Mouse (Mus musculus): ENCODE results near the gene Klhdc8a. TPM values are rescaled to one million over a fixed set of nuclear protein-coding genes. Genes with fewer than 3 reads are reported as not detected.

Gene Klhdc8a
- total RNA-seq, 2 experiments from 2014 or later: 14.3 to 19.1 TPM

- DNase-seq: no peak
- intact Hi-C loops (cut with DNase I): no loop called here
Observed at GRCm38 (mm10) chr1:132289965-132290364, 8.5 kb upstream of the Klhdc8a start.

GRCm38 (mm10) chr1:132290921-132291675, 7.3 kb upstream of the Klhdc8a start:
- no peak for DNase-seq
- intact Hi-C loops (cut with DNase I): no loop called here

- intact Hi-C loops (cut with DNase I): no loop called here
- no peak for DNase-seq
Observed at GRCm38 (mm10) chr1:132291706-132292105, 6.7 kb upstream of the Klhdc8a start.

DNA sequence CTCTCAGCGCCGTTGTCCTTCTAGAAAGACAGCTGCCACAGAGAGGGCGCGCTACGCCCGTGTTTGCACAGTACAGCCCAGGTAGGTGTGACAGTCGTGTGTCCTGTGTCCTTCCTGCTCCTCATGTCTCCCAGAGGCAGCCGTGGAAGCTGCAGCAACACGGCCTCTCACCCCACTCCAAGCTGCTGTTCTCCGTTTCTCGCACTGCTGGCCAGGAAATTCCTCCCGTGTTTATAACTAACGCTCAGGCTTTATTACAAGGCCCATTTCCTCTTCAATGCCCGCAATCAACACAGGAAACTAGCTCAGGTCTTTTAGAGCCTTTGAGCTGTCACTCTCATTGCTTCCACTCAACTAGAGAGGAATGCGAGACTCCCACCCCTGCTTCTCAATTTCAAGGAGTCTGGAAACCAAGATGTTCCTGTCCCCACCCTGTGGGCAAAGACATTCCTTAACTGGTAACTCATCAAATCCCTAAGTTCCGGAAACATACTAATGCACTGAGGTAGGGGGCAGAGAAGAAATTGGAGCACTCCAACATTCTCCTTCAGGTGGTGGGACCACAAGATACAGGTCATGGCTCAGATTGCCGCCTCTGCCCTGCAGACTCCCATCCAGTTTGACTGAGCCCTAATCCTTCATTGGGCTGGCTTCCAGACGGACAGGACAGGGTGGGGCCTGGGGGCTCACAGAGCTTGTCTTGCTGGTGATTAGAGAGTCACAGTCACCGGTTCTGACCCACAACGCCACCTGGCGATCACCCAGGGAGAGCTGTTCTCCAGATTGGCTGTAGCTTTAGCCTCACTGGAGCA, 5.9 kb upstream of the Klhdc8a start:
- intact Hi-C loops (cut with DNase I): no loop called here
- no peak for DNase-seq

GRCm38 (mm10) chr1:132295506-132295905, 2.9 kb upstream of the Klhdc8a start:
- DNase-seq: no peak
- intact Hi-C loops (cut with DNase I): no loop called here

- peak in 1 of 2 experiments; percentile 38 for DNase-seq
- intact Hi-C loops (cut with DNase I): no loop called here
Observed at GRCm38 (mm10) chr1:132296051-132296450, 2.4 kb upstream of the Klhdc8a start.

- peak; percentile 47 to 51 for DNase-seq
- intact Hi-C loops (cut with DNase I): no loop called here
Observed at GRCm38 (mm10) chr1:132298801-132299464, 507 bp downstream of the Klhdc8a start.

DNA sequence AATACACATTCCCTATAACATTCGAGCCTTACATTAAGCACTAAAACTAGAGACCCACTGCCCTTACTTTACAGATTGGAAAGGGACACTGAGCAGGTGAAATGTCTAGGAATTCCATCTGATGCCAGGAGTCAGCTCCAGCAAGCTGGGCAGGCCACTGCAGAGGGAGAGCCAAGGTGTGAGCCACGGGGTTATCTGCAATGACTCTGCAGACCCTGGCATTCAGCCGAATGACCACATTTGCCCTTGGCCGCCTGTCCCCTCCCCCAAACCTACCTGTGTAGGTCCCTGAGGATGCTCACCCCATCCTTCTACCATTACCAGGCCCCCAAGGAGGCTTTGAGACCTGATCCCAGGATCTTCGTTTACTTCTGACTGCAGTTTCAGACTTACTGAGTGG, 1.3 kb downstream of the Klhdc8a start:
- intact Hi-C loops (cut with DNase I): no loop called here
- DNase-seq: no peak

GRCm38 (mm10) chr1:132301242-132301641, 2.8 kb downstream of the Klhdc8a start:
- intact Hi-C loops (cut with DNase I): no loop called here
- no peak for DNase-seq

DNA sequence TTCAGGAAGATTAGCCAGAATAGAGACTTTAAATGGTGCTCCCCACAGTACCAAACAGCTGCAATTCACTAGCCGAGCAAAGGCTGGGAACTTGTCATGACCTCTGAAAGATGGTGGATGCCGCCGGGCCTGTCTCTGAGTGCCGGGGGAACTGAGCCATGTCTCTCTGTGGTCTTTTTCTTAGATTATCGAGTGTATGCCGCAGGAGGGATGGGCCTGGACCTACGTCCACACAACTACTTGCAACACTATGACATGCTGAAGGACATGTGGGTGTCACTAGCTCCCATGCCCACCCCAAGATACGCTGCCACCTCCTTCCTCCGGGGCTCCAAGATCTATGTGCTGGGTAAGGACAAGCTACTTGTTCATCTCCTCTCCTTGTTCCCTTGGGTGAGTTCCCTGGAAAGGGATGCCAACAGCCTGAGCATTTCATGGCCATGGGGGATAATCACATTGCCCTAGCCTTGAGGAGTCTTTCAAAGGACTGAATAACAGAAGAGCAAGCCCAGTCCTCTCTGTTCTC, 4.0 kb downstream of the Klhdc8a start:
- no peak for DNase-seq
- intact Hi-C loops (cut with DNase I): no loop called here

DNA sequence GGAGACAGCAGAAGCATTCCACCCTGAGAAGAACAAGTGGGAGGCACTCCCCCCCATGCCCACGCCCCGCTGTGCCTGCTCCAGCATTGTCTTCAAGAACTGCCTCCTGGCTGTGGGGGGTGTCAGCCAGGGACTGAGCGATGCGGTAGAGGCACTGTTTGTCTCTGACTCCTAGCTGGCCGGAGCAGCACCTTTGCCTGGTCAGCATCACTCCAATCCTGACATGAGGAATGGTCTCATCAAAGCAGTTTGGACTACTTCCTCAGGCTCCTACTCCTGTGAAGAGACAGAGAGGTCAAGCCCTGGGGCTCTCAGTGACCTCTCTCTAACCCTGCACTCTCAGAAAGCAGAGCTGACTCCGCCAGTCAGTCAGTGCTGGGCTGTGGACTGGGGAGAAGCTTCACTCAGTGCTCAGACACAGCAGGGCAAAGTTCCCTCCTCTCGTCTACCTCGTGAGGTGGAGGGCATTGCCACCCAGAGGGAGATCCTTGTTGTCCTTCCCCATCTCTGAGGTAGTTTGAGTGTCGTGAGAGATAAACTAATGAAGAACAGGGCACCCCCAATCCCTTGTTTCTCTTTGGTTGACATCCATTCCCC, 6.3 kb downstream of the Klhdc8a start:
- DNase-seq: no peak
- intact Hi-C loops (cut with DNase I): loop anchor here (5.0 kb wide), 1 partner anchor 187 kb away; no protein-coding TSS in a partner anchor

GRCm38 (mm10) chr1:132306160-132306559, 7.7 kb downstream of the Klhdc8a start:
- DNase-seq: peak in 1 of 2 experiments; percentile 65
- intact Hi-C loops (cut with DNase I): loop anchor here (2.0 to 5.0 kb wide), 2 partner anchors 147 to 189 kb away; no protein-coding TSS in a partner anchor

- intact Hi-C loops (cut with DNase I): loop anchor here (2.0 to 5.0 kb wide), 2 partner anchors 148 to 190 kb away; no protein-coding TSS in a partner anchor
Observed at GRCm38 (mm10) chr1:132306808-132307207, 8.4 kb downstream of the Klhdc8a start.

GRCm38 (mm10) chr1:132307962-132308361, 9.5 kb downstream of the Klhdc8a start:
- intact Hi-C loops (cut with DNase I): loop anchor here (2.0 to 5.0 kb wide), 2 partner anchors 149 to 191 kb away; no protein-coding TSS in a partner anchor
- no peak for DNase-seq

More at GRCm38 (mm10) chr1:132306808-132307207, 8.4 kb downstream of the Klhdc8a start:
- DNase-seq: no peak

DNA sequence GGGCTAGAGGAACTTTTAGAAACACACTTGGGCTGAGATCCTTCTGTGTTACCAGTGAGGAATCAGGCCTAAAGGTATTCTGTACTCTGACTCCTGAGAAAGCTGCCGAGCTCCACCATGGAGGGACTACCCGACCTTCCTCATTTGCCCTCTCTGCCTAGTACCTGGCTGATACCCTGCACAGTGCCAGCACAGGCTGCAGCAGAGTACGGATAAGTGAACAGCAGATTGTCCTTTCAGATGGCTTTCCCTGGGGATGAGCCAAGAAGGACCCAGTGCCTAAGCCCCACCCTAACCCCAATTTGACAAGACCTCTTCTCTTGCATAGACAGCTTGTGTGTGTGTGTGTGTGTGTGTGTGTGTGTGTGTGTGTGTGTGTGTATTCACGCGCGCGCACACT, 10.2 kb downstream of the Klhdc8a start:
- DNase-seq: no peak
- intact Hi-C loops (cut with DNase I): loop anchor here (5.0 kb wide), 1 partner anchor 191 kb away; no protein-coding TSS in a partner anchor

DNA sequence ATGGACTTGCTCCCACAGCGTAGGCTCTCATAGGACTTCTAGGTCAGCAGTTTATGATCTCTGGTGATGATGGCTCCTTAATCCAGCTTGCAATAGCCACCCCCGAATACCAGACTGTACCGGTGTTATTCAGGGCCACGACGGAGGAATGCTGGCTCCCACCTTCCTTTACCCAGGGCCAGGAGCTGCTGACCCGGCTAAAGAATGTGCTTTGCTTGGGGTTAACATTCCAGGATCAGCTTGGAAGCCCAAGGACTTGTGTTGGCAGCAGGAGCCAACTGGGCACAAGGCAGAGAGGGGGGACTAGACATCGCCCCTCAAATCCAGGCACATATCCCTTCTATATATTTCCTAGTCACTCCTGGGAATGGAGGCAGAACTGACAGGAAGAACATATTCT, 12.3 kb downstream of the Klhdc8a start:
- intact Hi-C loops (cut with DNase I): loop anchor here (5.0 to 10.0 kb wide), 3 partner anchors 107 to 306 kb away; partner anchors contain the start of genes Dstyk, Elk4 and Rbbp5
- no peak for DNase-seq

DNA sequence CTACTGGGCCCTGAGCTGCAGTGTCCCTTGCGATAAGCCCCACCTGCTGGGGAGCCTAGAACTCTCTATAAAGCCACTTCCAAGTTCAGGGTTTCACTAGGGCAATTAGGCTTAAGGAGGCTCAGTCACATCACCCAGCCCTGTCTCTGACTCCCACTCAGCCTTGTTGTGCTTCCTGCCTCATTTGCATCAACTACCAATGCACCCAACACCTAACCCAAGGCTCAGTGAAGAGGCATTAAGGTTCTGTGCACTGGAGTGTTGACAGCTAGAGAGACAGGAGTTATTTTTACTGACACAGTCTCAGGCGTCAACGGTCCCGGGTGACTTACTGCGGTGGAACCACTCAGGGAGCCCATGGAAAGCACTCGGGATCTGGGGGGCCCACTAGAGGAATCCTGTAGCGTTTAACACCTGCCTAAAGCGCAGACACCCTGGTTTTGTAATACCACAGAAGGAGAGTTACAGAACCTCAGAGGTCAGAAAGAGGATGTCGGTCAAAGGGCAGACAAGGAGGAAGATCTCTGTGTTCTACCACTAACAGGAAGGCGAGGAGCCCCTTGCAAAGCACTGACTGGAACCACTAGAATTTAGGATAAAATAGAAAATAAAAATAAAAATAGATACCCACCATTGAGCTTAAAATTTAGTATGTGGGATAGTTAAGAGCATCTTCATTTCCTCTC, 12.9 kb downstream of the Klhdc8a start:
- intact Hi-C loops (cut with DNase I): loop anchor here (5.0 to 10.0 kb wide), 3 partner anchors 106 to 307 kb away; partner anchors contain the start of genes Dstyk, Elk4 and Rbbp5
- no peak for DNase-seq

DNA sequence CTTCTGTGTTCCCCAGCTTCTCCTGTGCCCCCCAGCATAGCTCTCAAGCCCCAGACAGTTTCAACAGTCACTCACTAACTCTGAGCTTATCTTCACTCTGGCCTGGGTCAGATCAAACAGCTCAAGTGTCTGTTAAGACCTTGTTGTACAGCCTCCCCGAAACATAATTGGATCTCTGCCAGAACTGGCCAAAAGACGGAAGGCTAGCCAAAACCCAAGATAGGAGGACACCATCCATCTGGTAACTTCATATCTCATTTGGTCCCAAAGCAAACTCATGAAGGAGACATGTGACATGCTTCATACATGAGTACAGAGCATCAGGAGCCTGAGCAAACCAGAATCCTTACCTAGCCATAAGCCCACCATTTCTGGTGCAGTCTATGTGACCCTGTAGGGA, 13.6 kb downstream of the Klhdc8a start:
- intact Hi-C loops (cut with DNase I): loop anchor here (2.0 to 10.0 kb wide), 4 partner anchors 79 to 307 kb away; partner anchors contain the start of genes Dstyk, Elk4, Rbbp5 and Tmcc2
- no peak for DNase-seq

DNA sequence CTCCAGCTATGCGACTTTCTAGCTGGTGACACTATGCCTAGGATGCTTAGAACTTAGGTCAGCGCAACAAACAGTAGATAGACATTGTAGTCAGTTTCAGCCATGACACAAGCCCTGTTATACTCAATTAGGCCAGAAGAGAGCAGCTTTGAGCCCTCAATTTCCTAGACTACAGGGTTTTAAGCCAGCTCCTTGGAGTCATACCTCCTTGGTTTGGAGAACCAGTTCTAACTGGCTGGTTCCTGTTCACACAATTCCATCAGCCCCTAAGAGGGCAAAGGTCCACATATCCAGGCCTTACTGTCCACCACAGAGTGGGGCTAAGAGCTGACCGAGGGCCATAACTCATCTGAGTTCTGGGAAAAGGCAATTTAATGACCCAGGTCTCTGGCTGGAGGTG, 14.3 kb downstream of the Klhdc8a start:
- intact Hi-C loops (cut with DNase I): loop anchor here (1.0 to 10.0 kb wide), 5 partner anchors 43 to 308 kb away; partner anchors contain the start of genes Dstyk, Elk4, Rbbp5 and Tmcc2

More for the DNA sequence above, 14.3 kb downstream of the Klhdc8a start:
- peak; percentile 70 to 77 for DNase-seq

Data from heart, postnatal 36 days (tissue).